Mouse (Mus musculus): ENCODE data around the gene Slamf1. TPM values are rescaled to one million over a fixed set of nuclear protein-coding genes. Genes with fewer than 3 reads are reported as not detected.
"Not testable (repeated sequence)": the region's sequence is repeated elsewhere in the genome, so short reads cannot be mapped to it uniquely, and the experiment has no call there.

Gene Slamf1
- polyA plus RNA-seq, 1 experiment from 2014 or later = 0.20 TPM

GRCm38 (mm10) chr1:171782287-171782915 lies 15.5 kb downstream of the Slamf1 start:
- H3K4me3 ChIP-seq (replicated peaks) = no peak overlapping the region
- no peaks in the 10 kb centered on the region for H3K36me3 ChIP-seq (replicated peaks)
- H3K9me3 ChIP-seq = no peaks in the 10 kb centered on the region
- no peaks in the 10 kb centered on the region for H3K27me3 ChIP-seq
- no peaks in the 10 kb centered on the region for H3K4me1 ChIP-seq
- ATAC-seq (ENCODE audit: low FRiP score) = no peak
- no peak overlapping the region for H3K4me2 ChIP-seq
- H3K27ac ChIP-seq = no peak overlapping the region
- WGBS = 88% methylated on average over 5 of the region's 5 CpGs
- H3K9ac ChIP-seq = no peak overlapping the region

DNA sequence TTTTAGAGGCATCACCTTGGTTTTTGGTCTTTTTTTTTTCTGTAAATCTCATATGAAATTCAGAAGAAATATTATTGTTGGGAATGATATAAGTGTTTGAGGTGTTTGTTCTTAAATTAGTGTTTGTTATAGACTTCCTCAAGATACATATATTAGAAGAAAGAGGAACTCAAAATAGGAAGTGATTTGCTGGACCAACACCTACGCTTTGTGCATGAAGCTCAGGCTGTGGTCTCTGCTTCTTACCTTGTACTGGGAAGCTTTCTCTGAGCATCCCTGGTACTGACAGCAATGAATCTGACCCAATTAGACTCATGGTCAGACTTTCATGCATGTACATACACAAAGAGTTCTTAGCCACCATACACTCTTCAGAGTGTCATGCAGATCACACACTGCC lies 18.9 kb downstream of the Slamf1 start:
- Histone ChIP-seq H3K9ac (no peak overlapping the region), H3K36me3 (replicated peaks) (no peaks in the 10 kb centered on the region), H3K4me2 (no peak overlapping the region), H3K9me3 (no peaks in the 10 kb centered on the region), H3K4me3 (replicated peaks) (no peak overlapping the region), H3K4me1 (no peaks in the 10 kb centered on the region), H3K27ac (no peak overlapping the region), H3K27me3 (no peaks in the 10 kb centered on the region)
- ATAC-seq (ENCODE audit: low FRiP score) = no peak
- WGBS = 96% methylated on average over 1 of the region's 1 CpGs

DNA sequence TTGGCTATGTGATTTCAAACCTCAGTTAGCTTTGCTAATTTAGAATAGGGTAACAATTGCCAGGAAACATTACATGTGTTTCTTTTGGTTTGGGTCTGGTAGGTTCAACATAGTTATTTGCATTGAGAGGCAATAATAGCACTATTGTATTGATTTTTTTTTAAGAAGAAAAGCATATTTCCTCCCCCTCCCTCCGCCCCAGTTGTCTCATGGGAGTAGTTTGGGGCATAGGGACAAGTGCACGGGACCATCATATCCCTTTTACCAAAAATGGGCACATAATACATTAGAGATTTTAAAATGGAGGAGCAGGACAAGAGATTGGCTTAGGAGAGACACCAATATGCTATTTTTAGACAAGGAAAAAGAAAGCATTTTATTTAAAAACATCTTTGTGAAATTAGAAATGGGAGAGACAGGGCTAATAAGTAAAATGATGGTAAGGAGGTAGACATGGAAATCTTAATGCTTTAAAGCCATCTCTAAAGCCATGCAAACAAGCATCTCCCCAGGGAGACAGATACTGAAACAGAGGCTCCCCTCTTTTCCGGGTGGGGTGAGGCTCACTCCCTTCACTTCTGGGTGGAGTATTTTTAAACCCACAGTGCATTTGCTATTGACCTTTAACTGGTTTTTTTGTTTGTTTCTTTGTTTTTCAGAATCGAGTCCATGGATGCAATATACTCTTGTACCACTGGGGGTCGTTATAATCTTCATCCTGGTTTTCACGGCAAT lies 20.5 kb downstream of the Slamf1 start:
- ATAC-seq (ENCODE audit: low FRiP score) = no peak
- Histone ChIP-seq H3K27ac (no peak overlapping the region), H3K36me3 (replicated peaks) (no peaks in the 10 kb centered on the region), H3K4me2 (no peak overlapping the region), H3K27me3 (no peaks in the 10 kb centered on the region), H3K4me1 (no peaks in the 10 kb centered on the region), H3K4me3 (replicated peaks) (no peak overlapping the region), H3K9ac (no peak overlapping the region), H3K9me3 (no peaks in the 10 kb centered on the region)
- 64% methylated on average over 6 of the region's 6 CpGs for WGBS

GRCm38 (mm10) chr1:171788461-171789283 lies 21.7 kb downstream of the Slamf1 start:
- WGBS = 90% methylated on average over 12 of the region's 12 CpGs
- Histone ChIP-seq H3K4me2 (no peak overlapping the region), H3K9ac (no peak overlapping the region), H3K4me1 (no peaks in the 10 kb centered on the region), H3K36me3 (replicated peaks) (no peaks in the 10 kb centered on the region), H3K27ac (no peak overlapping the region), H3K4me3 (replicated peaks) (no peak overlapping the region), H3K27me3 (no peaks in the 10 kb centered on the region), H3K9me3 (no peaks in the 10 kb centered on the region)
- ATAC-seq (ENCODE audit: low FRiP score) = no peak

GRCm38 (mm10) chr1:171789407-171789806 lies 22.5 kb downstream of the Slamf1 start:
- Histone ChIP-seq H3K4me1 (no peaks in the 10 kb centered on the region), H3K27me3 (no peaks in the 10 kb centered on the region), H3K4me2 (no peak overlapping the region), H3K4me3 (replicated peaks) (no peak overlapping the region), H3K9ac (no peak overlapping the region), H3K9me3 (no peaks in the 10 kb centered on the region), H3K27ac (no peak overlapping the region), H3K36me3 (replicated peaks) (no peaks in the 10 kb centered on the region)
- 80% methylated on average over 3 of the region's 3 CpGs for WGBS
- ATAC-seq (ENCODE audit: low FRiP score) = no peak

DNA sequence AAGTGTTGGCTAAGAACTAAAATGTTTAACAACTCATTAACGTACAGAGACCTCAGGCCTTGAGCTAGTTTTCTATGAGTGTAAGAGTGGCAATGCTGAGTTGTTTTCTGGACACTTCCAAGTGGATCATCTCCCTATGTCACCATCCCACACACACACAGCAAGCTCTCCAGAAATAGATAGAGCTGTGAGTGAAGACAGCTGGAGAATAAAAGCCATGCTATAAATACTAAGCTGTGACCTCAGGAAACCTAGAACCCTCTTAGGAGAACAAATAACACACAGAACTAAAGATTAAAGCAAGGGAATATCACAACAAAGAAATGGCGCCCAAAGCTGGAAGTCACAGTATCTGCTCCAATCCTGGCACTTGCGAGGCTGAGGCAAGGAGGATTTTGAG lies 24.6 kb downstream of the Slamf1 start:
- Histone ChIP-seq H3K9ac (no peak overlapping the region), H3K4me2 (no peak overlapping the region), H3K9me3 (no peaks in the 10 kb centered on the region), H3K4me3 (replicated peaks) (no peak overlapping the region), H3K4me1 (no peaks in the 10 kb centered on the region), H3K36me3 (replicated peaks) (no peaks in the 10 kb centered on the region), H3K27me3 (no peaks in the 10 kb centered on the region), H3K27ac (no peak overlapping the region)
- ATAC-seq (ENCODE audit: low FRiP score) = no peak
- 94% methylated on average over 3 of the region's 3 CpGs for WGBS

- Histone ChIP-seq H3K4me1 (no peaks in the 10 kb centered on the region), H3K27me3 (no peaks in the 10 kb centered on the region), H3K4me3 (replicated peaks) (no peak overlapping the region), H3K27ac (no peak overlapping the region), H3K4me2 (no peak overlapping the region), H3K9ac (no peak overlapping the region), H3K9me3 (no peaks in the 10 kb centered on the region), H3K36me3 (replicated peaks) (no peaks in the 10 kb centered on the region)
- ATAC-seq (ENCODE audit: low FRiP score) = no peak
- 82% methylated on average over 2 of the region's 2 CpGs for WGBS
Measured at GRCm38 (mm10) chr1:171796185-171796584, 29.3 kb downstream of the Slamf1 start.

DNA sequence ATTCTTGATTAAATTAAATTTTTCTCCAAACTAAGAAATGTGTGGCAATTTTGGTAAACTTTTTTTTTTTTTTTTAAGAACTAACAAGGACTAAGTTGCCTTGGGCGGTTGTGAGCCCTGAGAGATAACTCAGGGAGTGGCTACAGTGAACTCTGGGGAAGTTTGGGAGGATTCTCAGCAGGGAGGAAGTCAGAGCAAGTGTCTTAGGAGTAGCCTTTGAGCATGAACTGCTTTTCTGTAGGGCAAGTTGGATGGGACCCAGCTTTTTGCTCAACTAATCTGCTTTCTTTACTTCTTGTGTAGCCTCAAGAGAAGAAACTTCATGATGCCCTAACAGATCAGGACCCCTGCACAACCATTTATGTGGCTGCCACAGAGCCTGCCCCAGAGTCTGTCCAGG lies 30.9 kb downstream of the Slamf1 start:
- Histone ChIP-seq H3K4me1 (no peaks in the 10 kb centered on the region), H3K4me2 (no peak overlapping the region), H3K4me3 (replicated peaks) (no peak overlapping the region), H3K9me3 (no peaks in the 10 kb centered on the region), H3K9ac (no peak overlapping the region), H3K27me3 (no peaks in the 10 kb centered on the region), H3K27ac (no peak overlapping the region), H3K36me3 (replicated peaks) (no peaks in the 10 kb centered on the region)
- WGBS = 48% methylated on average over 1 of the region's 1 CpGs
- no peak for ATAC-seq (ENCODE audit: low FRiP score)

GRCm38 (mm10) chr1:171799648-171800047 lies 32.7 kb downstream of the Slamf1 start:
- no peaks in the 10 kb centered on the region for H3K4me1 ChIP-seq
- no peak overlapping the region for H3K9ac ChIP-seq
- H3K36me3 ChIP-seq (replicated peaks) = no peaks in the 10 kb centered on the region
- no peak overlapping the region for H3K4me3 ChIP-seq (replicated peaks)
- 83% methylated on average over 4 of the region's 4 CpGs for WGBS
- no peaks in the 10 kb centered on the region for H3K27me3 ChIP-seq
- ATAC-seq (ENCODE audit: low FRiP score) = no peak
- no peaks in the 10 kb centered on the region for H3K9me3 ChIP-seq
- no peak overlapping the region for H3K27ac ChIP-seq
- no peak overlapping the region for H3K4me2 ChIP-seq

DNA sequence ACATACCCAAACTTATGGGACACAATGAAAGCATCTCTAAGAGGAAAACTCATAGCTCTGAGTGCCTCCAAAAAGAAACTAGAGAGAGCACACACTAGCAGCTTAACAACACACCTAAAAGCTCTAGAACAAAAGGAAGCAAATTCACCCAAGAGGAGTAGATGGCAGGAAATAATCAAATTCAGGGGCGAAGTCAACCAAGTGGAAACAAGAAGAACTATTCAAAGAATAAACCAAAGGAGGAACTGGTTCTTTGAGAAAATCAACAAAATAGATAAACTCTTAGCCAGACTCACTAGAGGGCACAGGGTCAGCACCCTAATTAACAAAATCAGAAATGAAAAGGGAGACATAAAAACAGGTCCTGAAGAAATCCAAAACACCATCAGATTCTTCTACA lies 44.1 kb downstream of the Slamf1 start:
- not testable (repeated sequence) for H3K9ac ChIP-seq; H3K4me2 ChIP-seq; ATAC-seq (ENCODE audit: low FRiP score); H3K4me3 ChIP-seq (replicated peaks); H3K4me1 ChIP-seq; H3K36me3 ChIP-seq (replicated peaks); H3K27ac ChIP-seq; H3K9me3 ChIP-seq; H3K27me3 ChIP-seq
- 93% methylated on average over 1 of the region's 1 CpGs for WGBS

GRCm38 (mm10) chr1:171815545-171816439 lies 48.9 kb downstream of the Slamf1 start:
- Histone ChIP-seq H3K9me3 (no peaks in the 10 kb centered on the region), H3K9ac (no peak overlapping the region), H3K4me1 (no peaks in the 10 kb centered on the region), H3K27ac (no peak overlapping the region), H3K4me3 (replicated peaks) (no peak overlapping the region), H3K36me3 (replicated peaks) (no peaks in the 10 kb centered on the region), H3K4me2 (no peak overlapping the region), H3K27me3 (no peaks in the 10 kb centered on the region)
- 15% methylated on average over 8 of the region's 8 CpGs for WGBS
- ATAC-seq (ENCODE audit: low FRiP score) = peak; percentile 94

GRCm38 (mm10) chr1:171816991-171817390 lies 50.1 kb downstream of the Slamf1 start:
- Histone ChIP-seq H3K36me3 (replicated peaks) (no peaks in the 10 kb centered on the region), H3K9me3 (no peaks in the 10 kb centered on the region), H3K27ac (no peak overlapping the region), H3K4me2 (no peak overlapping the region), H3K9ac (no peak overlapping the region), H3K4me3 (replicated peaks) (no peak overlapping the region), H3K4me1 (no peaks in the 10 kb centered on the region), H3K27me3 (no peaks in the 10 kb centered on the region)
- ATAC-seq (ENCODE audit: low FRiP score) = no peak
- 90% methylated on average over 4 of the region's 4 CpGs for WGBS

Measured in forebrain, embryonic 12.5 days (tissue).